Mouse (Mus musculus): ENCODE results near the gene Ly86. TPM values are rescaled to one million over a fixed set of nuclear protein-coding genes. Genes with fewer than 3 reads are reported as not detected.

Gene Ly86
- total RNA-seq (2021), result 1 to 10 TPM; 5.0 to 7.4 TPM
- long read RNA-seq, experiment 1, partial matches to known transcripts, result 0 of 4 reads
- long read RNA-seq, experiment 1, other reads (novel, unspliced or antisense), result 1 of 4 reads
- long read RNA-seq, experiment 2, partial matches to known transcripts, result 0 of 4 reads
- long read RNA-seq, experiment 2, other reads (novel, unspliced or antisense), result 0 of 4 reads

DNA sequence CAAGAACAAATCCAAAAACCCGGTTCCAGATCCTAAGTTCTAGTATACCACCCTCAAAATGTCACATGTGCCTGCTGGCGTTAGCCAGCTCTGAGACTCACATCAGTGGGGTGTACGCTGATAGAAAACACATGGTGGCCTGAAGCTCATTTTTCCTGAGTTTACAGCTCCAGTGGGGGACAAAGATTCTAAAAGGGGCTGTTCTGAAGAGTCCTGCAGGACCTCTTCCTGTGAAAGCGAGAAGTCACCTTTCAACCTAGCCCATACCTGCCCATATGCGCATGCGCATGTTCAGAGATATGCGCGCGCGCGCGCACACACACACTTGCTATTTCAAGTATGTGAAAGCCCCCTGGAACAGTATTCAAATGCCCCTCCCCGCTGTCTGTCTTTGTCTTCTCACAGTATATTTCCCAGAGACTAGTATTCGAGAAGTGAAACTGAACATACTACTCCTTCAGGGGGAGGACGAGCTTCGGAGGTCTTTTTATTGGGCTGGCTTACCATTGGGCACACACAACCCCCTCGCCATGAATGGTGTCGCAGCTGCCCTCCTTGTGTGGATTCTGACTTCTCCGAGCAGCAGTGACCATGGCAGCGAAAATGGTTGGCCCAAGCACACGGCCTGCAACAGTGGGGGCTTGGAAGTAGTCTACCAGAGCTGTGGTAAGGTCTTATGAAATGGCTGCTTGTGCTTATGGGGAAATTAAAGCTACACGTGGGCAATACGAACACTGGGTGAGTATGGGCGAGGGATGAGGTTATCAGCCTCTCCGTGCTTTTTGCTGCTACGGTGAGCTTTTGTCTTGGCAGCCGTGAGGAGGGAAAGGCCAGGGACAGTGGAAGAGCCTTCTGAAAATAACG is at the start of gene Ly86:
Gene Ly86, plus strand, starts transcription at position 300 of the 864 bp plus-strand sequence.
- DNase-seq (ENCODE audit: low spot score in 2 of 2), result no peak

DNA sequence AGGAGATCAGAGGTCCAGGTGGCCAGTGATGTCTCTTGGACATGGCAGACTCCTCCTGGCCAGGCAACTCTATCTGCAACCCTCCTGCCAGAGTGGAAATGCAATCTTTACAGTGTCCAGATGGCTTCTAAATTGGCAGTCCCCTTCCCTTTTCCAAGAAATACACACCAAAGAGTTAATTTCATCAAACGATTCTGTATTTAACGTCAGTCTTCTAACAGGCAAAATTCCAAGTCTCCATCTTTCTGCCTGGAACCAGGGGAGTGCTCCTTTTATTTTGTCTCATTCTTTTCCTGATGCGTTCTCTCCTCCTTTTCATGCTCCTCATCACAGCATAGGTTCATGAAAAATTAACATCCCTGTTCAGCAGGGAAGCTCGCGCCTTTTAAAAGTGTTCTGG is 47.1 kb upstream of the Ly86 start:
- no peak for DNase-seq (ENCODE audit: low spot score in 2 of 2)

DNA sequence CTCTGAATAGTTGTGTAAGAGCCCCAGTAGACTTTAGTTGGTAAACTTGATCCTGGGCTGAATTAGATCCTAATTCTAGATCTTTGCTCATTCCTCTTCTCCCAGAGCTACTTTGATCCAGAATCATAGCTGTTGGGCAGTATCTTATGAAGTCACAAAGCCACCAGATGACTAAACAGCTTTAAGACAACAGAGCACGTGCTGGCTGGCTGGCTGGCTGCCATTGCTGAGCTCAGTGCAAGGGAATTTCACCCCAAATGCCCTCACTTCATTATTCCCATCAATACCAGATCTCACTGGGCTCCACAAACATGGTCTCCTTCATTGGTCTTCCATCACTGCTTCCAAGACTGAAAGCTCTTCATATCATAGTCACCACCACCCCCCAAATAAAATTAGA is 46.2 kb upstream of the Ly86 start:
- no peak for DNase-seq (ENCODE audit: low spot score in 2 of 2)

DNA sequence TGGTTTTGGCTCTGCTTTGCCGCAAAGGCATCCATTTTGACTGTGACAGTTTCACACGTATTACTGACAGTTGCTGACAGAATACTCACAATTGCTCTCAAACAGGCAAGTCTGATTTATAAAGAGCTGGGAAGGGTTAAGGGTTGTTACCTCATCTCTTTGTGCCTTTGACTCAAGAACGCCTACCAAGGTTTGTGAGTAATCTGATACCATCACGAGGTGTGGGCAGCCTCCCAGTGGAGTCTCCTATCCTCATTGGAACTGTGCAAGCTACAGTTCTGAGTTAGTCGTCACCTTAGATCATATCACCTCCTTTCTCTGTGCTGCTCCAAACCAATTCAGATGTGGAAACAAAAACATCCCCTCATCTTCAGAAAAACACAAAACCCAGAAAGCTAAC is 42.1 kb upstream of the Ly86 start:
- no peak for DNase-seq (ENCODE audit: low spot score in 2 of 2)

DNA sequence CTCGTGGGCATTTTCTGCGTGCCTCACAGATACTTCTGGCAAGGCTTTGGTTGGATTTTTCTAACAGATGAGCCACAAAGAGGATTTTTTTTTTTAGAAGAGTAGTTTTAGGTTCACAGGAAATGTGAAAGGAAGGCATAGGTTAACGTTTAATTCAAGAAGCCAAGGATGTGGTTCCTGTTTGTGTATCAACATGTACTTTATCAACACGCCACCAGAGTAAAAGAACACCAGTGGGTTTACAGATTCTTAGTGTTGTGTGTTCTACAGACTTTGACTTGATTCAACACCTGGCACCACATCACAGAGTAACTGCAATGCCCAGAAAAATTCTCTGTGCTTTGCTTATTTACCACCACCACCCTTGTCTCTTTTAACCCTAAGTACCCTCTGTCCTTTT is 37.0 kb upstream of the Ly86 start:
- no peak for DNase-seq (ENCODE audit: low spot score in 2 of 2)

DNA sequence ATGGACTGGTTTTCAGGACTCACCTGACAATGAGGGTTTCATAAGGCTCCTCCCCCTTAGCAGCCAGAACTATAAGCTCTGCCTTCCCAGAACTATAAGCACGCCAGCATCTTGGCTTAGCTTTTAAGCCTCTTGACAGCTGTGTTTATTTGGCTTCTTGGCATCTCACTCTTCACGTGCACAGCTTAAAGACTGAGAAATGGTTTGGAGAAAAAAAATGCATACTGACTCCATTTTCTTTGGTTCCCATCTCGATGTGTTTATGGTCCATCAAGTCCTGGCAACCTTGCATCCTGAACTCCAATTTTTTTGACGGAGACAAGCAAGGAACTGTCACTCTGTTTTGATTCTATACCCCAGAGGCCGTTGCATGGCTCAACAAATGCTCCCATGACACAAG is 35.7 kb upstream of the Ly86 start:
- no peak for DNase-seq (ENCODE audit: low spot score in 2 of 2)

DNA sequence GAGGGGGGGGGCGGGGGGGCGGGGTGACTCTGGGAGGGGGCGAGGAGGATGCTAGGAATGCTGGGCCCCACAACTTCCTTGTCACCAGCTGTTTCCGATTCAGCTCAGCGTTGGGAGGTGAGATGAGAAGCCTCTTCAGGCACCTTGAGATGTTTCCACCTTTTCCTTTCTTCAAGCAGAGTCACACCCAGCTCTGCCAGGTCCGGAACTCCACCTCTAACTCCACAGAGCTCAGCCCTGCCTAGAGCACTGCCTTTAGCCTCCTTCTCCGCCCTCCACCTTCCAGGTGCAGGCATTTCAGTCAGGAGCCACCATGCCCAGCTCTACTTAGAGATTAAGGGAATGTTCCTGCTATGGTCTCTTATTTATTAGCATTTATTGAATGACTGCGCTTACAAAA is 34.7 kb upstream of the Ly86 start:
- DNase-seq (ENCODE audit: low spot score in 2 of 2), result no peak

DNA sequence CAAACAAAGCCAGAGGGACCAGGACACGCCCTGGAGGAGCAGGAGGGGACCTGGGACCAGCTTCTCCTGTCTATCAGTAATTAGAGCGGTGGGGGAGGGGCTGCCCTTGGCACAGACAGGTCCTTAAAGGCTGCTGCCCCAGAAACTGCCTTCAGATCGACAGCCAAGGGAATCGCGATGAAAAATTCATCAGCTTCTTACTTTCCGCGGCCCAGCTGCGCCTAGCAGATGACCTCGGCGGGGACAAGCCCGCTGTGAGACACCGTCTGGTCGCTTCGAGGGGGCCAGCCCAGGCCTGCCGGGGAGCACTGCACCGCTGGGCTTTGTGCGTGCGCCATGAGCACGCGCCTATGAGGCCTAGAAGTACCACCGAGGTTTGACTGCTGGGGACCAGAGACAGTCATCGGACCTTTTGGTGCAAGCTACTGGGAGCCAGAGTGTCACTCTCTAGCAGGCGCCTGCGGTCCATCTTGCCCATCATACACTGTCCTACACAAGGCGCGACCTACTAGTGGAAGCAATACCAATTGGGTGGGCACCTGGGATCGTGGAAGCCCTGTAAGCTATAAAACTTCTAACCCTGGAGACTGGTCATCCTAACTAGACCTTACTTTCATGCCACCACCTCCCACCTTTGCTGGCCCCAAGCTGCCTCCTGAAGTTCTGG is 33.3 kb upstream of the Ly86 start:
- DNase-seq (ENCODE audit: low spot score in 2 of 2), result no peak

DNA sequence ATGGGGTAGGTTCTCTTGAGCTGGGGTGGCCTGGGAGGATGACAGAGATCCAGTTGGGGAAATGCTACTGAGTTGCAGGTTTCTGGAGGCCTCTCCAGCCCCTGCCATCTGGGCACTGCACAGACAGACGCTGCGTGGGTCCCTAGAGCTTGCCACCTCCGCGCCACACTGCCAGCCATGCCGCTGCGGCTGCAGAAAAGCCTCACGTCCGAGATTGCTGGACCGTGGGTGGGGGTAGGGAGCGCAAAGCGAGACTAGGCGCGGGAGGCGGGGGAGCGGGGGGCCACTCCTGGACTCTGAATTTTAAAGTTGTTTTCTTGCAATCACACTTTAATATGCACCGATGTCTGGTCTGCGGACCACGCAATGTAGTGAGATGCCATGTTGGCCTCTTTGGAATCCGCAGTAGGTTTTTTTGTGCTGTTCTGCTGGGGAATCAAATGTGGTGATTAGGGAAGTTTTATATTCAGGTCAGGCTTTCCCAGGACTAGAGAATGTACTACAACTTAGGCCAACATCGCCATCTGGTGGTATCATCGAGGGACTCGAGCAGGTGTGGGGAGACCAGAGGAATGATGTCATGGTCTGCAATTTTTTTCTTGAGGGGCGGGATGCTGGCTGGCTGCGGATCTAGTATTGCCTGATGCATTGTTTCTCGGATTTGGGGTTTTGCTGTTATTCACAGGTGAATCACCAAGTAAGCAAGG is 32.6 kb upstream of the Ly86 start:
- peak; percentile 77 to 88 for DNase-seq (ENCODE audit: low spot score in 2 of 2)

DNA sequence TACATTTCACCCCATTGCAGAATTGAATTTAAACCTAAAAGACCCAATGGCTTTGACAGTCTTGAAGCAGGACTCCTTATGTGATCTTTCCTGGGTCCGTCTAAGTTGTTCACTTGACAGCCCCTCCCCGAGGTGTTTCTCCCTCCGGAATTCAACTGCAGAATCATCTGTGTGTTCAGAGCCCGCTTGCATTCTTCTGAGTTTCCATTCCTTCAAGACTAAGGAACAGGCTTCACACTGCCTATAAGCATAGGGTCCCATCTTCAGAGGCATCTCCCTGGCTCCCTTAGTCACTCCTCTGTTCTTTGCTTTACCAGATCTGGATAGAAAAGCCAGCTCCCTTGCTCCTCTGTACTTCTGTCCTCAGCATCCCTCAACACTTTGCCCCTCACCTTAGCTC is 32.1 kb upstream of the Ly86 start:
- DNase-seq (ENCODE audit: low spot score in 2 of 2), result no peak

DNA sequence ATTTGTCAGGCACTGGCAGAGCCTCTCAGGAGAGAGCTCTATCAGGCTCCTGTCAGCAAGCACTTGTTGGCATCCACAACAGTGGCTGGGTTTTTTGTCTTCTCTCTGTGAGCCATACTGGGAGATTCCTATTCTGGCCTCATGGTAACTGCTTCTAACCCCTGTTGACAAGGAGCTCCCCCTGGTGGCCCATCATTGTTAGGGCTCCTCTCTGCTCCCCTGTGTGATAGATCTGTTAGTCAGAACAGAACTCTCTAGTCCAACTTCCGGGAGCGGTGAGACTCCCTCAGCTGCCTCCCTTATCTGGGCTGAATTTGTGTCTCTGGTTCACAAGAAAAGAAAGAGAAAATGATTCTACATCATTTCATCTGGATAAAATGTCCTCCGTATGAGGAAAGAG is 19.5 kb upstream of the Ly86 start:
- DNase-seq (ENCODE audit: low spot score in 2 of 2), result peak; percentile 64 to 70

DNA sequence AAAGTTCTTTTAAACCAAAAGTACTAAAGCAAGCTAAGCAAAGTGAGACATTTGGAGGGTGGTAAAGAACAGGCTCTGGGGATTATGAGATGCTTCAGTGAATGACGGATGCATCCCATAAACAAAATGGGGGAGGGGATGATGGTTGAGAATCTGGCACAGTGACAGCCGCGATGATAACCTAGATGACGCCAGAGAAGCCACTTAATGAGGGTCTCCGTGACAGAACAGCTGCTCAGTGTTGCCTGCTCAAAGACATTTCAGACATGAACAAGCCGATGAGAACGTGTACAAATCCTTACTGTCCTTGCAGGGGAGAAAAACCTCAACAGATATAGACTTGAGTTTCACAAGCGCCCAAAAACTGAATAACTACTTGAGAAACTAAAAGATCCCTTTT is 15.3 kb upstream of the Ly86 start:
- DNase-seq (ENCODE audit: low spot score in 2 of 2), result no peak

DNA sequence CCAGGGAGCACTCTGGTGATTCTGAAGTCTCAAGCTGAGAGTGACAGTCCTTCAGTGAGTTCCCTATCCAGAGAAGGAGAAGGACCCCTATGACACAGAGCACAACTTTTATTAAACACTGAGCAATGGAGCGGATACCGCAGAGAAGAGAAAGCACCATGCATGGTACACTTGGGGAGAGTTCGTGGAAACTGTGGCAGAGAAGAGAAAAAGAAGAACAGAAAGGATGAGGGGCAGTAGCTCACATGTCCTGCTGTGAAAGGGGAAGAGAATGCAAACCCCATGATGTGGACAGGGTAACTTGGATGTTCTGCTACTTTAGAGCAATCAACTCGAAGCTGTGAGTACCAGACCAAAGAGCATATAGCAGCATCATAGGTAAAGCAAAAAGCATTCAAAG is 14.0 kb upstream of the Ly86 start:
- DNase-seq (ENCODE audit: low spot score in 2 of 2), result no peak

DNA sequence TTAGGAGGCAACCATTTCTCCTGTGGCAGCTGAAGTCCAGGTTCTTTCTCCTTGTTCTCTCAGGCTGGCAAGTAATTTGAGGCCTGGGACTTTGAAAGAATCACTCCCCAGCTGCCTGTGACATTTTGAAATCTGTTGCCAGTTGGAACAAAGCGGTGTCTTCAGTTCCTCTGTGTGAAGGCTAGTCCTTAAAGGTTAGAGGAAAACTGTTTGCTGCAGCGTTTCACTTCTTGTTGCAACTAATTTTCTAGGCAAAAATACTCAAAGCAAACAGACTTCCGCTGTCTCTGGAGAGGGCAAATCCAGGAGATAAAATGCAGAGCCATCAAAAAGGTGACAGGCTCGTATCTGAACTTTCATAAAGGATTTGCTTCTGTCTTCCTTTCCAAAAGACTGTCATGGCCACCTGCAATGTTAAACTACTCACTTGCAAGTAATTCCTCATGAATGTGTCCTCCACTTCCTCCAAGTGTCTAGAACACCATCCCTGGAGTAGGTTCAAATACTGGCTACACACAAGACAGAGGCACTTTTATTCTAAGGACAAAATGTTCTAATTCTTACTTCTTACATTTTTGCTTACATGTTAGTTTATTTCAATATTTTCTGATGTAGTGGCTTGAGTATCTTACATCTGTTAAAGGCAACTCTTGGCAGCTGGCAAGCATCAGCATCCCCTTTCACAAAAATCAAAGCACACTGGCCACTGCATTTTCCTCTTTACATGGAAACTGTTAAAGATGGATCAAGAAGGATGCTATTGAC is 12.0 kb upstream of the Ly86 start:
- DNase-seq (ENCODE audit: low spot score in 2 of 2), result no peak

DNA sequence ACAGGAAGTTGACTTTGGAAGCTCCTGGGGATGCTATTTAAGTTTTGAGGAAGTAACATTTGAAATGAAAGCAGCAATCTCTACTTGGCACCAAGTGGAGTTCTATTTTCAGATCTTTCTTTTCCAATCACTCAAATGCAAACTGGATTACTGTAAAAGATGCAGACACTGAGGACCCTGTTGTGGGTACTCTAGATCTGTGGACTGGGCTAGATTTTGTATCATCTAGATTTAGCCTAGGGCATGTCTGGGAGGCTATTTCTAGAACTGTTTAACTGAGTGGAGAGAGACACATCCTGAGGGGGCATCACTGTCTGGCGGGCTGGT is 11.5 kb upstream of the Ly86 start:
- no peak for DNase-seq (ENCODE audit: low spot score in 2 of 2)

DNA sequence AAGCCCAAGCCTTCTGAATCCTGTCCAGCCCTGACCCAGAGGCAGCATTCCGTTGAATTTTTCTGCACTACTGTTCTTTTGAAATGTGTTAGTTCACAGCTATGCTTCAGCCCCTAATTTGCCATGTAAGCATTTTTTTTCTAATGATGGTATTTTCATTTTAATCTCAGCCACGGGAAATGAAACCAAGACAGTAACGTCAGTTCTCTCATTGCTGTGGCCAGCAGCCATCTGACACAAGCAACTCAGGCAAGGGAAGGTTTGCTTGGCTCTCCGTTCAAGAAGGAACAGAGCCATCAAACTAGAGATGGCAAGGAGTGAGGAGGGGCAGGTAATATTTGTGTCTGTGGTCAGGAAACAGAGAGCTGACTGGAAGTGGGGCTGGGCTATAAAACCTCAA is 7.7 kb upstream of the Ly86 start:
- no peak for DNase-seq (ENCODE audit: low spot score in 2 of 2)

DNA sequence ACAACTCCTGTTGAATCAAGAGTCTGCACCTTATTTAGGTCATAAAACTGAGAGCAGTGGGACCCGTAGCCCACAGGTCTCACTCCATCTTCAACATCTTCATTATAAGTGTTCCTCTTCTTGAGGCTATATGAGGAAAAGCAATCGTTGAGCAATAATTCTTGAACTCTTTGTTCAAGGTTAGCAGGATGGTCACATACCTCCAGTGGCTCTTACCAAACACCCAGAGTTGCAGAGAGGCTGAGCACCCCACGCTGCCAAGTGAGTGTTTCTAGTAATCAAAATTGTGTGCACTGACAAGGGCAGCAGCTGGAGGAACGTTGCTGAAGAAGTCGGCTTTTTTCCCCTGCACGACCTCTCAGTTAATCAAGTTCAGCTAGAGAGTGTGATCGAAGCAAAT is 7.1 kb upstream of the Ly86 start:
- no peak for DNase-seq (ENCODE audit: low spot score in 2 of 2)

DNA sequence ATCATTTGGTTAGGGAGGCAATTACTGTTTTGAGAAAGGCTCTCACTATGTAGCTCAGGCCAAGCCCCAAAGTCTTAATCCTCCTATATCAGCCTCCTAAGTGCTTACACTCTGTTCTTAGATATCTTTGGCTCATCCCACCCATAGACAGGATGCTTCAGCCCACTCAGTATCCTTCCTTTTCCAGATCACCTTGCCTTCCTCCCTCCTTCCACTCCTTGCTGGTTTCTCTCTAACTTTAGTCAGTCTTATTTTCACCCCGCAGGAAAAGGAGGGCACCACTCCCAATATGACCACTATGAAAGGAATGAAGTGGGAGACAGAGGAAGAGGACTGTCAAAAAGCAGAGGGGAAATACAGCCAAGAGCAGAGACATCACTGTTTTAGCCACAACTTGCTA is 2.2 kb upstream of the Ly86 start:
- no peak for DNase-seq (ENCODE audit: low spot score in 2 of 2)

DNA sequence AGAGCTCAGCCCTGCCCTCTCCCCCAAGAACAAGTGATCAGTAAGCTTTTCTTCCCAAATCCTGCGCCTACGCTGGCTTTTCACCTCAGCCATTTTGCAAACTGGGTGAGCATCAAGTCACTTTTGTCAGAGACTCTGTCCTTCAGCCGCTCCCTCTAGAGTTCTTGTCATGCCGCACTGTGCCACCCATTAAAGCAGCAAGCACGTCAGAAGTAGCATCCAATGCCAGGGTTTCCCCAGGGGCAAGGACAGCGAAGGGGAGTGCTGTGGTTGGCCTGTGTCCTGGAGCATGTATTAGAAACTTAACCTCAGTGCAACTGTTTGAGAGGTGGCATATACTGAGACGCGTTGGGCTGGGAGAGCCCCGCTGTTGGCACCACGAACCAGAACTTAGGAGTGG is 815 bp downstream of the Ly86 start:
- DNase-seq (ENCODE audit: low spot score in 2 of 2), result no peak

DNA sequence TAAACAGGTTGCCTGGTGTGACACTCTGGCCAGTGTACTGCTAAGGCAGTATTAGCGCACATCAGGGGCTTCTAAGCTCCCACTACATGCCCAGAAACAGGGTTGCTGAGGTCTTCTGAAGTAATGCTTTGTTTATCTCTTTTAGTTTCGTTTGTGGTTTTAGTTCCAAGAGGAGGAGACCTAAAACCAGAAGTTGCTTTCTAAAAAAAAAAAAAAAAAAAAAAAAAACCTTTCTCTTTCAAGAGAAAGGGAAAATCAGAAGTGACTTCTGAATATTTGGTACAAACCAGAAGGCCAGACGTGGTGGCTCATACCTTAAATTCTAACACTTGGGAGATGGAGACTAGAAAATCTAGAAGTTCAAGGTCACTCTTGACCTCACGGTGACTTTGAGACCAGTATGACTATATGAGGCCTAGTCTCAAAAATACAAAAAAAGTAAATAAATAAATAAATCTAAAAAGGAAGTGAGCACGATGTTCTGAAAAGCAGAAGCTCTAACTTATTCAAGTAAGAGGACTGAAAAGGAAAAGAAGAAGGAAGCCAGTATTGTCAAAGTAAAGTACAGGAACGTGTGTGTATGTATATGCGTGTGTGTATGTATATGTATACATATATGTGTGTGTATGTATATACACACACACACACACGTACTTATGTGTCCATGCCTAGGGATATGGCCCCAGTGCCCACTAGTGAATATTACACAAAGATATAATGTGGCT is 3.0 kb downstream of the Ly86 start:
- DNase-seq (ENCODE audit: low spot score in 2 of 2), result no peak

DNA sequence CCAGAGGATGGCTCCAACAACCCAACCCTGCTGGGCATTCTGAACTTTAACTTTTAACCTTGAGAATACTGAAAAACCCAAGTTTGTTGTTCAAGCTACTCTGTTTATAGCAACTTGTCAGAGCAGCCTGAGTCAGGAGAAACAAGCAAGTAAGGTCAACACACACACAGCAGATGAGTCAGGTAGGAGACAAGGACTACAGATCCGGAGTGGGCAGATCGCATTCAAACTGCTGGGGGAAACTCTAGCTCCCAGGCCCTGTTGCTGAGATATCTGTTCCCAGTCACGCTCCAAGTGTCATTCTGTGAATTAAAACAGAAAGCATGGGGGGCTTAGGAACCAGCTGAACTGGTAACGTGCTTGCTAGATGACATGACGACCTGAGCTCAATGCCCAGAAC is 4.0 kb downstream of the Ly86 start:
- peak in 1 of 2 experiments; percentile 21 for DNase-seq (ENCODE audit: low spot score in 2 of 2)
